In the genomic region with DNA sequence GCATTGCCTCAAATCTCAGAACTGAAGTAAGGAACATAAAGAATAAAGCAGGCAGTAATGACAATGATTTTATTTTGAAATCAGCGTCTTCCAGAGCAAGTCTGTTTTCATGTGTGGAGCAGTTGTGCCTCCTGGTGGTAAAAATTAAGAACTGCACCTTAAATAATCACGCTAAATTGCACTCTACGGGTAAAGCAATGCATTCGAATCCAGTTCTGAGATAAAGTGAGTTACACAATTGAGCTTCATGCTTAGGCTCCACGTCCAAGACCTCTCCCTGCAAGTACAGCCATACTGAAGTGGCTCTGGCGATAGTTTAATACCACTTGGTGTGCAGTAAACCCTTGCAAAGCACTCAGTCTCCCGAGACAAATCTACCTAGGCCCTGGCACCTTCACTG, we compare ENCODE assay signal across 8 mouse cellular contexts.
A peak's percentile ranks its signal among the peaks of the same experiment; 100 is the strongest.
DNase-seq lines count a peak whose midpoint lies in the region; ATAC-seq and TF ChIP-seq lines count a peak whose summit lies in the region.

No protein-coding gene starts in this region.

- ATAC-seq in megakaryocyte, adult 5-6 weeks (ENCODE audit: poor library complexity, severe bottlenecking), result peak; percentile 38; the same call in 1 of the 2 replicates

- peak; percentile 21 for DNase-seq in gastrocnemius, adult 2 months
- no peak for DNase-seq in gastrocnemius, postnatal 36 days
- peak; percentile 36 for DNase-seq in ovary, postnatal 14 days (ENCODE audit: low spot score)
- no peak for DNase-seq in ovary, adult 18-20 months (ENCODE audit: low spot score)
- DNase-seq in brain, embryonic 18.5 days (ENCODE audit: low read depth, low spot score), result peak; percentile 56
- DNase-seq in induced T-regulatory cell, adult 2 months (ENCODE audit: low read depth), result peak; percentile 85
- DNase-seq in gastrocnemius, postnatal 14 days, result no peak

- intact Hi-C loops in gastrocnemius, adult 2 months (cut with DNase I), result loop anchor here (2.0 to 5.0 kb wide), 2 partner anchors 230 to 408 kb away; no protein-coding TSS in a partner anchor
- intact Hi-C loops in gastrocnemius, postnatal 36 days (cut with DNase I), result loop anchor here (5.0 kb wide), 2 partner anchors 123 to 403 kb away; no protein-coding TSS in a partner anchor
- intact Hi-C loops in gastrocnemius, postnatal 14 days (cut with DNase I; ENCODE audit: low total_unique reads), result loop anchor here (10.0 kb wide), 1 partner anchor 406 kb away; no protein-coding TSS in a partner anchor

- H3K4me3 ChIP-seq in gastrocnemius, adult 2 months, result no peak overlapping the region

- no peak overlapping the region for H3K27ac ChIP-seq in gastrocnemius, adult 2 months

- TF ChIP-seq CTCF in gastrocnemius, adult 2 months (IDR thresholded peaks at IDR 0.05), result peak; percentile 83

Comparison
In these comparisons a context has a peak if more than half of its experiments do, and no peak if none do; other contexts are left out.
1. DNase-seq: peak in gastrocnemius, adult 2 months (single experiment), ovary, postnatal 14 days (single experiment), brain, embryonic 18.5 days (single experiment) and induced T-regulatory cell, adult 2 months (single experiment); none in gastrocnemius, postnatal 36 days (0 of 2), ovary, adult 18-20 months (single experiment) and gastrocnemius, postnatal 14 days (single experiment).